Mouse (Mus musculus) granulocyte monocyte progenitor cell, adult 5-6 weeks (primary cell): ENCODE measurements around the gene Pmepa1. TPM values are rescaled to one million over a fixed set of nuclear protein-coding genes. Genes with fewer than 3 reads are reported as not detected.

ENCODE experiments used
- ATAC-seq: replicated peaks from 2 replicates; pipeline ENCODE4 v1.8.0; 2016; ENCODE audit warnings: mild to moderate bottlenecking, moderate TSS enrichment, inconsistent platforms; ENCODE audit not compliant: poor library complexity, severe bottlenecking
- total RNA-seq, 2 experiments: library from RNA; stranded (forward) in 1 of 2; stranded (reverse) in 1 of 2; fragments of 200-712, 200-1000 nt in 1 of 2; fragments of >200 nt in 1 of 2; fragmentation: Nextera tagmentation in 1 of 2; gene quantifications; 2 replicates each; pipeline ENCODE4 v1.2.3; 2014 to 2017

Pmepa1 gene
- total RNA-seq (2014; fragmentation: Nextera tagmentation) (0.45 TPM in 1 of 2 replicates, not detected in the other), total RNA-seq (2017) (not detected in 2 replicates)

- peak; percentile 76 for ATAC-seq
Observed at GRCm38 (mm10) chr2:173276409-173276808, at the start of gene Pmepa1. TSS of gene Pmepa1 (minus strand) at chr2:173276533.

GRCm38 (mm10) chr2:173321754-173322153, 45.4 kb upstream of the Pmepa1 start:
- ATAC-seq: no peak

GRCm38 (mm10) chr2:173321194-173321593, 44.9 kb upstream of the Pmepa1 start:
- ATAC-seq: no peak

GRCm38 (mm10) chr2:173314291-173314690, 38.0 kb upstream of the Pmepa1 start:
- no peak for ATAC-seq

GRCm38 (mm10) chr2:173308486-173308885, 32.2 kb upstream of the Pmepa1 start:
- 0 out of 2 replicates have a peak, but pooled peaks have one; percentile 24 for ATAC-seq

GRCm38 (mm10) chr2:173307984-173308383, 31.7 kb upstream of the Pmepa1 start:
- no peak for ATAC-seq

- ATAC-seq: peak; percentile 43; the same call in 1 of the 2 replicates
Observed at GRCm38 (mm10) chr2:173307561-173307960, 31.2 kb upstream of the Pmepa1 start.

- ATAC-seq: peak; percentile 54
Observed at GRCm38 (mm10) chr2:173306734-173307525, 30.6 kb upstream of the Pmepa1 start.

GRCm38 (mm10) chr2:173305011-173305410, 28.7 kb upstream of the Pmepa1 start:
- ATAC-seq: no peak

GRCm38 (mm10) chr2:173300663-173301630, 24.6 kb upstream of the Pmepa1 start:
- ATAC-seq: peak; percentile 71

- no peak for ATAC-seq
Observed at GRCm38 (mm10) chr2:173296408-173296807, 20.1 kb upstream of the Pmepa1 start.

GRCm38 (mm10) chr2:173293042-173293441, 16.7 kb upstream of the Pmepa1 start:
- no peak for ATAC-seq

GRCm38 (mm10) chr2:173292551-173292950, 16.2 kb upstream of the Pmepa1 start:
- no peak for ATAC-seq

- ATAC-seq: no peak
Observed at GRCm38 (mm10) chr2:173290981-173291380, 14.6 kb upstream of the Pmepa1 start.

GRCm38 (mm10) chr2:173289928-173290327, 13.6 kb upstream of the Pmepa1 start:
- ATAC-seq: no peak

GRCm38 (mm10) chr2:173285816-173286538, 9.6 kb upstream of the Pmepa1 start:
- no peak for ATAC-seq

GRCm38 (mm10) chr2:173284771-173285170, 8.4 kb upstream of the Pmepa1 start:
- no peak for ATAC-seq

GRCm38 (mm10) chr2:173282191-173282590, 5.9 kb upstream of the Pmepa1 start:
- no peak for ATAC-seq

- ATAC-seq: no peak
Observed at GRCm38 (mm10) chr2:173281021-173281937, 4.9 kb upstream of the Pmepa1 start.
